Mouse (Mus musculus) embryonic facial prominence, embryonic 12.5 days (tissue): ENCODE results near the gene Mcm6. TPM values are rescaled to one million over a fixed set of nuclear protein-coding genes. Genes with fewer than 3 reads are reported as not detected.
"Not testable (repeated sequence)": the region's sequence is repeated elsewhere in the genome, so short reads cannot be mapped to it uniquely, and the experiment has no call there.

Source experiments
- ATAC-seq: fragments of 200-750 bp; cut with Nextera tagmentation; 2 replicates; pipeline ENCODE4 v1.8.0; 2017; ENCODE audit not compliant: insufficient number of reproducible peaks, insufficient read depth, low FRiP score, low TSS enrichment
- H3K27ac ChIP-seq: fragments of 300-500 bp; sonication (generic); 2 replicates; pipeline ENCODE4 v1.5.1; 2016; ENCODE audit warnings: mild to moderate bottlenecking
- H3K27me3 ChIP-seq: fragments of 300-500 bp; sonication (generic); 2 replicates; pipeline ENCODE4 v1.6.1; 2016; ENCODE audit warnings: mild to moderate bottlenecking, moderate library complexity
- H3K36me3 ChIP-seq: fragments of 300-500 bp; sonication (generic); 2 replicates; pipeline ENCODE4 v1.6.1; 2016; ENCODE audit warnings: mild to moderate bottlenecking
- H3K4me1 ChIP-seq: fragments of 300-500 bp; sonication (generic); 2 replicates; pipeline ENCODE4 v1.6.1; 2016
- H3K4me2 ChIP-seq: fragments of 300-500 bp; sonication (generic); replicated peaks from 2 replicates; pipeline ENCODE4 v1.6.1; 2016; ENCODE audit warnings: mild to moderate bottlenecking, moderate library complexity
- H3K4me3 ChIP-seq: fragments of 300-500 bp; sonication (generic); 2 replicates; pipeline ENCODE4 v1.5.1; 2016; ENCODE audit warnings: mild to moderate bottlenecking
- H3K9ac ChIP-seq: fragments of 300-500 bp; sonication (generic); 2 replicates; pipeline ENCODE4 v1.6.1; 2016; ENCODE audit warnings: mild to moderate bottlenecking, moderate library complexity
- H3K9me3 ChIP-seq: fragments of 300-500 bp; sonication (generic); 2 replicates; pipeline ENCODE4 v1.6.1; 2016; ENCODE audit warnings: mild to moderate bottlenecking, moderate library complexity
- WGBS: fragments of 180-500 bp; shearing (Covaris S2); methylation state at CpG from one replicate; pipeline ENCODE4 v1.1.7; 2016; 5-methylcytosine and 5-hydroxymethylcytosine counted together
- polyA plus RNA-seq: library from polyadenylated mRNA; unstranded; fragments of >200 nt; fragmentation: Nextera tagmentation; extraction: Ambion mirVana; gene quantifications from 2 replicates; pipeline ENCODE4 v1.2.1, GENCODE M21; 2016

Gene Mcm6
- polyA plus RNA-seq, 1 experiment from 2014 or later = 275 TPM

DNA sequence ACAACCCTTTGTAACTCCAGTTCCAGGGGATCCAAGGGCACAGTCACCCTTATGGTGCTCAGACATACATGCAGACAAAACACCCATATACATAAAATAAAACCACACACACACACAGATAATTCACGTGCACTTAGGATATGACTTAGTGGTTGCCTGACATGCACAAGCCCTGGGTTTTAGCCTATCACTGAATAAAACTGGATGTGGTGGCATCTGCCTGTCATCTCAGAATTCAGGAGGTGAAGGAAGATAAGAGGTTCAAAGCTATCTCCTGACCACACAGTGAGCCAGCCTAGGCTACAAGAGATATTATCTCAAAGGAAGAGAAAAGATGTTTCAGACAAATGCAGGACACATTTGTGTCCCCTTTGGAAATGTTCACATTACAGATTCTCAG is 32.3 kb downstream of the Mcm6 start:
- Histone ChIP-seq H3K27me3 (no peaks in the 10 kb centered on the region), H3K36me3 (peaks cover 46% of the 10 kb centered on the region)

DNA sequence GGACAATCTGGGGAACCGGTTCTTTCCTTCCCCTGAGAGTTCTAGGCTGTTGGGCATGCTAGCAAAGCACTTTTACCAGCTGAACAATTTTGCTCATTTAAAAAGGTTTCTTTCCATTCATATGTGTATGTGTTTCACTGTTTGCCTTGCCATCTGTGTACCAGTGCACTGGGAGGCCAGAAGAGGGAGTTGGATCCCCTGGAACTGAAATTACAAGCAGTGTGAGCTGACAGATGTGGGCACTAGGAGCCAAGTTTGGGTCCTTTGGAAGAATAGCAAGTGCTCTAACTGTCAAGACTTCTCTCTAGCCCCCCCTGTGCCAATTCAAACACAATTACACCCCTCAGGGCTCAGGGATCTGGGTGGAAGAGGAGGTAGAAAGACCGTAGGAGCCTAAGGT is 34.7 kb downstream of the Mcm6 start:
- Histone ChIP-seq H3K4me2 (no peak overlapping the region), H3K4me1 (no peaks in the 10 kb centered on the region), H3K4me3 (no peak overlapping the region), H3K27ac (no peak overlapping the region), H3K9ac (no peak overlapping the region), H3K27me3 (no peaks in the 10 kb centered on the region), H3K9me3 (no peaks in the 10 kb centered on the region), H3K36me3 (0 out of 2 replicates have a peak, but pooled peaks cover 25% of the 10 kb centered on the region)
- no peak for ATAC-seq
- 76% methylated on average over 2 of the region's 2 CpGs for WGBS

More for the DNA sequence above, 32.3 kb downstream of the Mcm6 start:
- no peak overlapping the region for H3K4me3 ChIP-seq
- no peaks in the 10 kb centered on the region for H3K4me1 ChIP-seq
- H3K4me2 ChIP-seq = no peak overlapping the region
- no peak for ATAC-seq
- H3K9ac ChIP-seq = no peak overlapping the region
- H3K9me3 ChIP-seq = no peaks in the 10 kb centered on the region
- WGBS = 100% methylated on average over 1 of the region's 1 CpGs
- H3K27ac ChIP-seq = no peak overlapping the region

DNA sequence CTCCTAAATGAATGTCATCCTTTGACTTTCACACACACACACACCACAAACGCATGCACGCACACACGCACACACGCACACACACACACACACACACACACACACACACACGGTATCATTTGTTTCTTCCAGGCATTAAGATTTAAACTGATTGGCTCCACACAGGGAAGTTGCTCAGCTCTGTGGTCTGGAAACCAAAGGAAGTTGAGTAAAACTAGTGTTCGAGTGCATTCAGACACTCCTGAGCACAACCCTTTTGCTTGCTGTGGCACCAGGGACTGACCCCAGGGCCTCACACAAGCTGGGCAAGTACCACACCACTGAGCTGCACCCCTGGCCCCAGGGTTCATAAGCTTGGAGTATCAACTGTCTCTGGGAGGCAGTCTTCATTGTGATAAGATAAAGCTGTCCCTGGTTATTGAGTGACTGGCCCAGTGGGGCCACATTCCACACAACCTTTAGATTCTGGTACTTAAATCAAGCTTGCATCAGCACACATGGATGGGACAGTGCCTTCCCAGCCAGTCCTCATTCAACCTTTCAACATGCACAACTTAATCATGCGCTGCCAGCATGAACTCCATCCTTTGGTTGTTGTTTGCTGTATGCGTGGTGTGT is 36.3 kb downstream of the Mcm6 start:
- ATAC-seq = no peak

DNA sequence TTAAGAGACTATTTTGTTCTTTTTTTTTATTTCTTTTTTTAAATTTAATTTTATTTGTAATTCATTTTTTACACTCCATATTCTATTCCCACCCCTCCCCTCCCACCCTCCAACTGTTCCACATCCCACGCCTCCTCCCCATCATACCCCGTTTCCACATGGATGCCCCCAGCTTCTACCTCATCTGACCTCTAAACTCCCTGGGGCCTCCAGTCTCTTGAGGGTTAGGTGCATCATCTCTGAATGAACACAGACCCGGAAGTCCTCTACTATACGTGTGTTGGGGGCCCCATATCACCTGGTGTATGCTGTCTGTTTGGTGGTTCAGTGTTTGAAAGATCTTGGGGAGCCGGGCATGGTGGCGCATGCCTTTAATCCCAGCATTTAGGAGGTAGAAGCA is 40.2 kb downstream of the Mcm6 start:
- H3K9me3 ChIP-seq, H3K27ac ChIP-seq, H3K4me3 ChIP-seq, ATAC-seq, H3K9ac ChIP-seq, H3K36me3 ChIP-seq, H3K4me2 ChIP-seq, H3K4me1 ChIP-seq, H3K27me3 ChIP-seq: not testable (repeated sequence)
- WGBS = 78% methylated on average over 6 of the region's 6 CpGs

More for the DNA sequence above, 36.3 kb downstream of the Mcm6 start:
- H3K27me3 ChIP-seq = no peaks in the 10 kb centered on the region
- WGBS = 87% methylated on average over 8 of the region's 8 CpGs
- no peak overlapping the region for H3K4me2 ChIP-seq
- no peak overlapping the region for H3K9ac ChIP-seq
- 0 out of 2 replicates have a peak, but pooled peaks cover 15% of the 10 kb centered on the region for H3K36me3 ChIP-seq
- H3K27ac ChIP-seq = no peak overlapping the region
- no peaks in the 10 kb centered on the region for H3K9me3 ChIP-seq
- H3K4me3 ChIP-seq = no peak overlapping the region
- H3K4me1 ChIP-seq = no peaks in the 10 kb centered on the region

DNA sequence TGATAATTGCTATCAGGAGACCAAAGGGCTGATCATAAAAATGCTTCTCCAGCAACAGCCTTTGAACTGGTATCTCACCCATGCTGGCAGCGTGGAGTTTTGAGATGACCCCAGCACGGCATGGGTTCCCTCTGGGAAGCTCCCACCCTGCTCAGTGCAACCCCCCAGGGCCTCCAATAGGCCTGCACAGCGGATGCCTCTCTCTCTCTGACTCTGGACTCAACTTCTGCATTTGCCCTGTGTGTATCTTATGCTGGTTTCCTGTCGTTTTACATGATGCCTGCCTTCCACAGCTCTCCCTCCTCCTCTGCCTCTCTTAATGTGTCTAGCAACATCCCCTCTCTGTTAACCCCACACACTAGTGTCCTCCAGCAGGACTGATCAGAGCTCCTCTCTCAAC is 44.8 kb downstream of the Mcm6 start:
- Histone ChIP-seq H3K27ac (no peak overlapping the region), H3K9ac (no peak overlapping the region), H3K4me1 (no peaks in the 10 kb centered on the region), H3K36me3 (no peaks in the 10 kb centered on the region), H3K4me3 (no peak overlapping the region), H3K9me3 (no peaks in the 10 kb centered on the region), H3K4me2 (no peak overlapping the region), H3K27me3 (no peaks in the 10 kb centered on the region)
- no peak for ATAC-seq
- 65% methylated on average over 4 of the region's 4 CpGs for WGBS

DNA sequence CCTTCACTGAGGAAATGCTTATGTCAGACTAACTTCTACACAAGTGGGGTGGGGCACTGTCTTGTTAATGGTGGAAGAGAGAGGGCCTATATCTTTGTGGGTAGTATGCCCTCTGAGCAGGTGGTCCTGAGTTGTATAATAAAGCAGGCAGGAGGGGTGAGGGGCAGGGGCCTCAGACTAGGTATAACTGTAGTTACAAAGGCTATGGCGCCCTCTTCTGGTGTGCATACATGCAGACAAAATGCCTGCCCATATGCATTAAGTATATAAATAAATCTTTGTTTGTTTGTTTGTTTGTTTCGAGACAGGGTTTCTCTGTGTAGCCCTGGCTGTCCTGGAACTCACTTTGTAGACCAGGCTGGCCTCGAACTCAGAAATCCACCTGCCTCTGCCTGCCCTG is 50.4 kb downstream of the Mcm6 start:
- Histone ChIP-seq H3K4me1 (no peaks in the 10 kb centered on the region), H3K36me3 (no peaks in the 10 kb centered on the region), H3K9me3 (no peaks in the 10 kb centered on the region), H3K9ac (no peak overlapping the region), H3K27ac (no peak overlapping the region), H3K4me2 (no peak overlapping the region), H3K27me3 (no peaks in the 10 kb centered on the region), H3K4me3 (no peak overlapping the region)
- ATAC-seq = no peak
- WGBS = 85% methylated on average over 3 of the region's 3 CpGs

DNA sequence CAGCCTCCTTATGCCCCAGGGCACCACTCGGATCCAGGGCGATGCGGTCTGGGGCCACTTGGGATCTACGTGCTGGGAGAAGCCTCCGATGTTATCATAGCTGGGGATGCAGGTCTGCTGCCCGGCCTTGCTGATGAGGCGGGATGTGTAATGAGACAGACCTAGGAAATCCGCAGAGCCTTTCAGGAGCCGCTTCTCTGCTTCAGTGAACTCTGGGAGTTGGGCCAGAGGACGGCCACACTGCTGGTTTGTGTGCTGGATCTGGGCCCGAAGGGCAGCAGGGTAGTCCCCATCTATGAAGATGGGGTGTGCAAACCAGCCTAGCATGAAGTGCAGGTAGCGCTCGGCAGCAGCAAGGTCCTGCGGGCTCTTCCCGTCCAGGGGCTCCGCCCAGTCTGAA is 55.6 kb downstream of the Mcm6 start:
- H3K9ac ChIP-seq = no peak overlapping the region
- no peaks in the 10 kb centered on the region for H3K36me3 ChIP-seq
- H3K4me3 ChIP-seq = no peak overlapping the region
- H3K27me3 ChIP-seq = no peaks in the 10 kb centered on the region
- no peak overlapping the region for H3K4me2 ChIP-seq
- H3K9me3 ChIP-seq = peaks cover 3% of the 10 kb centered on the region; the same call in 1 of the 2 replicates
- no peaks in the 10 kb centered on the region for H3K4me1 ChIP-seq
- 87% methylated on average over 16 of the region's 16 CpGs for WGBS
- no peak overlapping the region for H3K27ac ChIP-seq
- ATAC-seq = no peak

DNA sequence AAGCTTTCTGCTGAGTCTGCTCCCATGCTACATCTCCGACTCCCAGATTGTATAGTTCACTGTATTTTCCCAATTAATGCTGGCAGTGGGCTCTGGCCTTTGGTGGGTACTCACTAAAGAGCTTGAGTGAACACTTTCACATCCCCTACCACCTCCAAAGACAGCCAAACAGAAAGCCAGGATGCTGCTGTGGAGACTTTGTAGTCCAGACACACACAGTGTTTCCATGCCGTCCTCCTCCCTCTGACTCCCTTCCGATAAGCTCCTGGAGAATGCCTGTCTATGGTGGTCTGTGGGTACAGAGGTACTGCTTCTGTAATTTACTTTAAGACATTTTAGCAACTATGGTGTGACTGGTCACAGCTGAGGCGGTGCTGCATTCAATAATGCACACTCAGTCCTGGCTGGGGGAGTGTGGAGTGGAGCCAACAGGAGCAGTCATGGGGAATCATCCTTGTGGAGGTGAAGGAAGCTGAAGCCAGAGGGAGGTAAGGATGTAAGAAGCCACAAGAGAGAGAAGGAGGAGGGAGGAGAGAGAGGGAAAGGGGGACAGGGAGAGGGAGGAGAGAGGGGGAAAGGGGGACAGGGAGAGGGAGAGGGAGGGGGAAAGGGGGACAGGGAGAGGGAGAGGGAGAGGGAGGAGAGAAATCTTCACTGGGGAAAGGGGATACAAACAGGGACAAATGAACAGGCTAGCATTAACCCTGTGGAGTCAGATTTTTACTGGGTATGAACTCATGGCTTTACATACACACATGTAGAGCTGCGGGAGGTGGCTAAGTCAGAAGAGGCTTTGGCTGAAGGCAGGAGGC is 63.5 kb downstream of the Mcm6 start:
- H3K27ac ChIP-seq = no peak overlapping the region
- no peak overlapping the region for H3K4me2 ChIP-seq
- no peak overlapping the region for H3K4me3 ChIP-seq
- no peaks in the 10 kb centered on the region for H3K36me3 ChIP-seq
- H3K27me3 ChIP-seq = no peaks in the 10 kb centered on the region
- ATAC-seq = no peak
- 75% methylated on average over 5 of the region's 5 CpGs for WGBS
- H3K9me3 ChIP-seq = no peaks in the 10 kb centered on the region
- H3K9ac ChIP-seq = no peak overlapping the region
- H3K4me1 ChIP-seq = no peaks in the 10 kb centered on the region

DNA sequence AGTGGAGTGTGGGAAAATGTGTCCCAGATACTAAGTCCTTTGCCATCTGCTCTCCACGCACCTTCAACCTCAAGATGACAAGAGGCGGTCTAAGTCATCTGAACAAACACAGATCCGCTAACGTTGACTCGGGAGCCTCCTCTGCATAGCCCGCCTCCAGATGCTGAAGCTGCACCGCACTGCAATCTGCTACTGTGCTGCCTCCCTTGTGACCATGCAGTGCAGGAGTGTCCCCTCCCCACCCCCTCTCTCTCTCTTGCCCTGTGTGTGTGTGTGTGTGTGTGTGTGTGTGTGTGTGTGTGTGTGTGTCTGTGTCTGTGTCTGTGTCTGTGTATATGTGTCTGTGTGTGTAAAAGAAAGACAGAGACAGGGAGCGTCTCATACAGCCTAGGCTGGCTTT is 64.2 kb downstream of the Mcm6 start:
- WGBS = 71% methylated on average over 8 of the region's 8 CpGs
- no peaks in the 10 kb centered on the region for H3K27me3 ChIP-seq
- no peak overlapping the region for H3K4me3 ChIP-seq
- no peak overlapping the region for H3K9ac ChIP-seq
- no peaks in the 10 kb centered on the region for H3K4me1 ChIP-seq
- no peak overlapping the region for H3K27ac ChIP-seq
- ATAC-seq = no peak
- H3K36me3 ChIP-seq = no peaks in the 10 kb centered on the region
- no peak overlapping the region for H3K4me2 ChIP-seq
- no peaks in the 10 kb centered on the region for H3K9me3 ChIP-seq

DNA sequence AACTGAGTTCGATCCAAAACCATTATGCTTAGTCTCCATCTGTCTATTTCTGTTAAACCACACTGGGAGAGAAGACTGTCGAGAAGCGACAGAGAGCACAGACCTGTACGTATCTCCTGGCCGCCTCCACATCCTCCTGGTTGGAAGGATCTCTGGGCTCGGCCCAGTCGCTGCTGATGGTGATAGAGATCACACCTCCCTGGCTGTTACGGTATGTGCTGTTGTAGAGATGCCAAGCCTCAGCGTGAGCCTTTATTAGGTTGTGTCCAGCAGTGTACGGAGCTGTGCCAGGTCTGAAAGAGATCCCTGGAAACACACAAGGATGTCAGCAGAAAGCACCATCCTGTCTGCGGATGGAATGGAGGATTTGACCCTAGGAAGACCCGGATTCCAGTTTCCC is 65.9 kb downstream of the Mcm6 start:
- WGBS = 92% methylated on average over 12 of the region's 12 CpGs
- no peaks in the 10 kb centered on the region for H3K9me3 ChIP-seq
- H3K4me3 ChIP-seq = no peak overlapping the region
- ATAC-seq = no peak
- no peaks in the 10 kb centered on the region for H3K27me3 ChIP-seq
- no peak overlapping the region for H3K9ac ChIP-seq
- no peaks in the 10 kb centered on the region for H3K4me1 ChIP-seq
- H3K27ac ChIP-seq = no peak overlapping the region
- H3K4me2 ChIP-seq = no peak overlapping the region
- H3K36me3 ChIP-seq = no peaks in the 10 kb centered on the region

DNA sequence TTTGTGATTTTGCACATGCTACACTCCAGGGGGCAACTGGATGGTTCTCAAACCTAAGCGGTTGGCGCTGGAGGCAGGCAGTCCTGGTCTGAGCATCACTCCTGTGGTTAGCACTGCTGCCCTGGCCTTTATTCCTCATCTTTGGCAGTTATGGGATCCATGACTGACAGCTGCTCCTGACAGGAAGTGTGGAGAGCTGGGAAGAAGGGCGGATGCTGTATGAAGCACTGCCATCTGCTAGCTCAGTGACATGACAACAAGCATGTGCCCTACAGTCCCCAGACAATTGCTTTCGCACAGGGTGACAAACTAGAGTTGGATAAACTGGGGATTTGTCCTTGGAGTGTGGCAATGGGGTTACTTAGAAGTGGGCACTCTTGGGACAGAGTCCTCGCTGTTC is 69.2 kb downstream of the Mcm6 start:
- no peak overlapping the region for H3K27ac ChIP-seq
- 89% methylated on average over 5 of the region's 5 CpGs for WGBS
- no peaks in the 10 kb centered on the region for H3K27me3 ChIP-seq
- ATAC-seq = no peak
- H3K9ac ChIP-seq = no peak overlapping the region
- 0 out of 2 replicates have a peak, but pooled peaks cover 7% of the 10 kb centered on the region for H3K36me3 ChIP-seq
- no peak overlapping the region for H3K4me2 ChIP-seq
- H3K4me3 ChIP-seq = no peak overlapping the region
- H3K9me3 ChIP-seq = no peaks in the 10 kb centered on the region
- no peaks in the 10 kb centered on the region for H3K4me1 ChIP-seq

DNA sequence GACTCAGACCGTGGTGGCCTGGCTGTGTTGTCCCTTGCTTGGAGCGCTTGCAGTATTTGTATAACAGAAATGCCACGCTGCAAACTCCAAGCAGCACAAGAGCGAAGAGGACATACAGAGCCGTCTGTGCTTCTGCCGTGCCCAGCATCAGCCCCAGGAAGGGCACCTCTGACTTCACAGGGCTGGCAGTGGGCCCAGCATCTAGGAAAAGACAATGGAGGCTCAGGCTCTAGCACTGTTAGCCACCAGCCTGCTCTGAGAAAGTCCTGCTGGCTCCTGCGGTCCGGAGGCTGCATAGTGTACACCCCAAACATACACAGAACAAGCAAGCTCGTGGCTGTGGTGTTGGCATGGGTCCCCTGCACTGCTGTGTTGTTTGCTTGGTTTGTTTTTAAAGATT is 74.3 kb downstream of the Mcm6 start:
- H3K36me3 ChIP-seq = peaks cover 19% of the 10 kb centered on the region
- no peak overlapping the region for H3K4me2 ChIP-seq
- WGBS = 91% methylated on average over 9 of the region's 9 CpGs
- H3K9me3 ChIP-seq = no peaks in the 10 kb centered on the region
- no peak for ATAC-seq
- H3K4me1 ChIP-seq = no peaks in the 10 kb centered on the region
- no peaks in the 10 kb centered on the region for H3K27me3 ChIP-seq
- H3K4me3 ChIP-seq = no peak overlapping the region
- no peak overlapping the region for H3K27ac ChIP-seq
- no peak overlapping the region for H3K9ac ChIP-seq
